Mouse (Mus musculus) embryonic facial prominence, embryonic 14.5 days (tissue): Measurements from ENCODE around the gene Sema4f. TPM values are rescaled to one million over a fixed set of nuclear protein-coding genes. Genes with fewer than 3 reads are reported as not detected.

ENCODE experiments used
- ATAC-seq: fragments of 200-750 bp; cut with Nextera tagmentation; 2 replicates; pipeline ENCODE4 v1.8.0; 2017; ENCODE audit warnings: low read depth, moderate number of reproducible peaks, moderate TSS enrichment
- DNase-seq: peaks from one replicate; pipeline ENCODE4 v3.0.0-alpha.2; 2015; ENCODE audit warnings: low spot score
- H3K27ac ChIP-seq: fragments of 300-500 bp; sonication (generic); replicated peaks from 2 replicates; pipeline ENCODE4 v1.5.1; 2014; ENCODE audit warnings: low read depth, mild to moderate bottlenecking, low read length, moderate library complexity
- H3K27me3 ChIP-seq: fragments of 300-500 bp; sonication (generic); replicated peaks from 2 replicates; pipeline ENCODE4 v1.6.1; 2014; ENCODE audit warnings: low read length; ENCODE audit not compliant: control insufficient read depth, insufficient read depth
- H3K36me3 ChIP-seq: fragments of 300-500 bp; sonication (generic); 2 replicates; pipeline ENCODE4 v1.6.1; 2014; ENCODE audit warnings: low read length, mixed read lengths; ENCODE audit not compliant: control insufficient read depth, insufficient read depth
- H3K4me1 ChIP-seq: fragments of 300-500 bp; sonication (generic); 2 replicates; pipeline ENCODE4 v1.6.1; 2014; ENCODE audit warnings: antibody characterized with exemption, low read length; ENCODE audit not compliant: control insufficient read depth, insufficient read depth
- H3K4me2 ChIP-seq: fragments of 300-500 bp; sonication (generic); 2 replicates; pipeline ENCODE4 v1.6.1; 2014; ENCODE audit warnings: low read depth, mild to moderate bottlenecking, low read length, moderate library complexity, mixed read lengths
- H3K4me3 ChIP-seq: fragments of 300-500 bp; sonication (generic); 2 replicates; pipeline ENCODE4 v1.5.1; 2014; ENCODE audit warnings: low read depth, mild to moderate bottlenecking, low read length
- H3K9ac ChIP-seq: fragments of 300-500 bp; sonication (generic); 2 replicates; pipeline ENCODE4 v1.6.1; 2014; ENCODE audit warnings: low read depth, mild to moderate bottlenecking, low read length, moderate library complexity, mixed read lengths
- H3K9me3 ChIP-seq: fragments of 300-500 bp; sonication (generic); 2 replicates; pipeline ENCODE4 v1.6.1; 2016; ENCODE audit warnings: low read length; ENCODE audit not compliant: control insufficient read depth
- WGBS: fragments of 180-500 bp; shearing (Covaris S2); extraction: QIAGEN DNeasy Blood & Tissue Kit; methylation state at CpG from one replicate; pipeline ENCODE4 v1.1.7; 2014; 5-methylcytosine and 5-hydroxymethylcytosine counted together
- polyA plus RNA-seq: library from polyadenylated mRNA; unstranded; fragments of >200 nt; fragmentation: Nextera tagmentation; extraction: Ambion mirVana; gene quantifications from 2 replicates; pipeline ENCODE4 v1.2.1, GENCODE M21; 2014

Sema4f gene
- polyA plus RNA-seq, 1 experiment from 2014 or later: 2.1 TPM

- 81% methylated on average over 3 of the region's 3 CpGs for WGBS
- no peaks in the 10 kb centered on the region for H3K4me1 ChIP-seq
- DNase-seq (no peak), ATAC-seq (no peak)
- peaks cover 11% of the 10 kb centered on the region for H3K27me3 ChIP-seq
- no peak overlapping the region for H3K27ac ChIP-seq
- H3K4me2 ChIP-seq: no peak overlapping the region
- H3K36me3 ChIP-seq: no peaks in the 10 kb centered on the region
- H3K9ac ChIP-seq: no peak overlapping the region
- H3K9me3 ChIP-seq: no peaks in the 10 kb centered on the region
- H3K4me3 ChIP-seq: no peak overlapping the region
Measured at GRCm38 (mm10) chr6:82940765-82941164, 1.2 kb upstream of the Sema4f start.

GRCm38 (mm10) chr6:82934616-82935230 lies 4.8 kb downstream of the Sema4f start:
- Histone ChIP-seq H3K9ac (no peak overlapping the region), H3K9me3 (no peaks in the 10 kb centered on the region), H3K36me3 (no peaks in the 10 kb centered on the region), H3K4me1 (no peaks in the 10 kb centered on the region), H3K27me3 (peaks cover 11% of the 10 kb centered on the region), H3K4me3 (no peak overlapping the region), H3K27ac (no peak overlapping the region), H3K4me2 (no peak overlapping the region)
- DNase-seq: no peak
- no peak for ATAC-seq
- 96% methylated on average over 3 of the region's 3 CpGs for WGBS

GRCm38 (mm10) chr6:82927617-82928016 lies 12.0 kb downstream of the Sema4f start:
- Histone ChIP-seq H3K4me1 (no peaks in the 10 kb centered on the region), H3K4me3 (no peak overlapping the region), H3K9ac (no peak overlapping the region), H3K27me3 (no peaks in the 10 kb centered on the region), H3K36me3 (no peaks in the 10 kb centered on the region), H3K9me3 (no peaks in the 10 kb centered on the region), H3K4me2 (no peak overlapping the region), H3K27ac (no peak overlapping the region)
- 72% methylated on average over 5 of the region's 5 CpGs for WGBS
- no peak for DNase-seq
- no peak for ATAC-seq

- no peak overlapping the region for H3K4me3 ChIP-seq
- H3K9ac ChIP-seq: no peak overlapping the region
- H3K4me1 ChIP-seq: no peaks in the 10 kb centered on the region
- H3K4me2 ChIP-seq: no peak overlapping the region
- H3K36me3 ChIP-seq: no peaks in the 10 kb centered on the region
- no peaks in the 10 kb centered on the region for H3K27me3 ChIP-seq
- ATAC-seq (no peak), DNase-seq (no peak)
- no peaks in the 10 kb centered on the region for H3K9me3 ChIP-seq
- WGBS: 84% methylated on average over 7 of the region's 7 CpGs
- no peak overlapping the region for H3K27ac ChIP-seq
Measured at GRCm38 (mm10) chr6:82926528-82926927, 13.0 kb downstream of the Sema4f start.

GRCm38 (mm10) chr6:82926106-82926505 lies 13.5 kb downstream of the Sema4f start:
- Histone ChIP-seq H3K4me3 (no peak overlapping the region), H3K27me3 (no peaks in the 10 kb centered on the region), H3K9me3 (no peaks in the 10 kb centered on the region), H3K9ac (no peak overlapping the region), H3K36me3 (no peaks in the 10 kb centered on the region), H3K27ac (no peak overlapping the region), H3K4me2 (no peak overlapping the region), H3K4me1 (no peaks in the 10 kb centered on the region)
- 80% methylated on average over 10 of the region's 10 CpGs for WGBS
- ATAC-seq (no peak), DNase-seq (no peak)

GRCm38 (mm10) chr6:82925005-82925404 lies 14.6 kb downstream of the Sema4f start:
- H3K27ac ChIP-seq: no peak overlapping the region
- no peaks in the 10 kb centered on the region for H3K36me3 ChIP-seq
- no peaks in the 10 kb centered on the region for H3K9me3 ChIP-seq
- no peak overlapping the region for H3K9ac ChIP-seq
- H3K4me2 ChIP-seq: no peak overlapping the region
- no peak for DNase-seq
- ATAC-seq: no peak
- H3K4me1 ChIP-seq: no peaks in the 10 kb centered on the region
- no peaks in the 10 kb centered on the region for H3K27me3 ChIP-seq
- WGBS: 52% methylated on average over 3 of the region's 3 CpGs
- no peak overlapping the region for H3K4me3 ChIP-seq

- WGBS: 66% methylated on average over 9 of the region's 9 CpGs
- no peak overlapping the region for H3K4me2 ChIP-seq
- H3K27ac ChIP-seq: no peak overlapping the region
- DNase-seq: no peak
- no peaks in the 10 kb centered on the region for H3K9me3 ChIP-seq
- H3K27me3 ChIP-seq: no peaks in the 10 kb centered on the region
- H3K4me3 ChIP-seq: no peak overlapping the region
- ATAC-seq: no peak
- H3K9ac ChIP-seq: no peak overlapping the region
- no peaks in the 10 kb centered on the region for H3K4me1 ChIP-seq
- no peaks in the 10 kb centered on the region for H3K36me3 ChIP-seq
Measured at GRCm38 (mm10) chr6:82921426-82922224, 17.9 kb downstream of the Sema4f start.

- Histone ChIP-seq H3K9me3 (no peaks in the 10 kb centered on the region), H3K27me3 (no peaks in the 10 kb centered on the region), H3K9ac (no peak overlapping the region), H3K4me2 (no peak overlapping the region), H3K36me3 (no peaks in the 10 kb centered on the region), H3K4me3 (no peak overlapping the region), H3K4me1 (no peaks in the 10 kb centered on the region), H3K27ac (no peak overlapping the region)
- 48% methylated on average over 8 of the region's 8 CpGs for WGBS
- no peak for ATAC-seq
- no peak for DNase-seq
Measured at GRCm38 (mm10) chr6:82919520-82919919, 20.0 kb downstream of the Sema4f start.

GRCm38 (mm10) chr6:82918371-82918770 lies 21.2 kb downstream of the Sema4f start:
- ATAC-seq: no peak
- Histone ChIP-seq H3K4me1 (no peaks in the 10 kb centered on the region), H3K4me3 (no peak overlapping the region), H3K36me3 (no peaks in the 10 kb centered on the region), H3K27ac (no peak overlapping the region), H3K27me3 (no peaks in the 10 kb centered on the region), H3K4me2 (no peak overlapping the region), H3K9me3 (no peaks in the 10 kb centered on the region), H3K9ac (no peak overlapping the region)
- 81% methylated on average over 14 of the region's 14 CpGs for WGBS
- no peak for DNase-seq
